Mouse (Mus musculus) hindbrain, embryonic 11.5 days (tissue): ENCODE data around the gene Frmpd2. TPM values are rescaled to one million over a fixed set of nuclear protein-coding genes. Genes with fewer than 3 reads are reported as not detected.

Experiments
- ATAC-seq: fragments of 200-750 bp; cut with Nextera tagmentation; 2 replicates; pipeline ENCODE4 v1.8.0; 2017; ENCODE audit warnings: mild to moderate bottlenecking, moderate TSS enrichment, moderate library complexity; ENCODE audit not compliant: low FRiP score
- DNase-seq: peaks from one replicate; pipeline ENCODE4 v3.0.0-alpha.2; 2015; ENCODE audit warnings: low spot score
- H3K27ac ChIP-seq: fragments of 300-500 bp; sonication (generic); 2 replicates; pipeline ENCODE4 v1.5.1; 2014; ENCODE audit warnings: mild to moderate bottlenecking, low read depth, low read length
- H3K27me3 ChIP-seq: fragments of 300-500 bp; sonication (generic); 2 replicates; pipeline ENCODE4 v1.6.1; 2014; ENCODE audit warnings: mild to moderate bottlenecking, low read length, moderate library complexity, mixed read lengths; ENCODE audit not compliant: control insufficient read depth, insufficient read depth
- H3K36me3 ChIP-seq: fragments of 300-500 bp; sonication (generic); 2 replicates; pipeline ENCODE4 v1.6.1; 2014; ENCODE audit warnings: mild to moderate bottlenecking, low read length, moderate library complexity, mixed read lengths; ENCODE audit not compliant: control insufficient read depth, insufficient read depth
- H3K4me1 ChIP-seq: fragments of 300-500 bp; sonication (generic); replicated peaks from 2 replicates; pipeline ENCODE4 v1.6.1; 2014; ENCODE audit warnings: low read length, mixed read lengths; ENCODE audit not compliant: control insufficient read depth, insufficient read depth
- H3K4me2 ChIP-seq: fragments of 300-500 bp; sonication (generic); replicated peaks from 2 replicates; pipeline ENCODE4 v1.6.1; 2014; ENCODE audit warnings: mild to moderate bottlenecking, low read depth, low read length
- H3K4me3 ChIP-seq: fragments of 300-500 bp; sonication (generic); 2 replicates; pipeline ENCODE4 v1.5.1; 2014; ENCODE audit warnings: low read depth, low read length
- H3K9ac ChIP-seq: fragments of 300-500 bp; sonication (generic); 2 replicates; pipeline ENCODE4 v1.6.1; 2014; ENCODE audit warnings: low read depth, low read length
- H3K9me3 ChIP-seq: fragments of 300-500 bp; sonication (generic); 2 replicates; pipeline ENCODE4 v1.6.1; 2016; ENCODE audit warnings: low read length; ENCODE audit not compliant: control insufficient read depth
- WGBS: fragments of 180-500 bp; shearing (Covaris S2); extraction: QIAGEN DNeasy Blood & Tissue Kit; methylation state at CpG from one replicate; pipeline ENCODE4 v1.1.7; 2014; 5-methylcytosine and 5-hydroxymethylcytosine counted together
- polyA plus RNA-seq: library from polyadenylated mRNA; unstranded; fragments of >200 nt; fragmentation: Nextera tagmentation; extraction: Ambion mirVana; gene quantifications from 2 replicates; pipeline ENCODE4 v1.2.1, GENCODE M21; 2014

Frmpd2 gene
- polyA plus RNA-seq, 1 experiment from 2014 or later, result 0.12 TPM

DNA sequence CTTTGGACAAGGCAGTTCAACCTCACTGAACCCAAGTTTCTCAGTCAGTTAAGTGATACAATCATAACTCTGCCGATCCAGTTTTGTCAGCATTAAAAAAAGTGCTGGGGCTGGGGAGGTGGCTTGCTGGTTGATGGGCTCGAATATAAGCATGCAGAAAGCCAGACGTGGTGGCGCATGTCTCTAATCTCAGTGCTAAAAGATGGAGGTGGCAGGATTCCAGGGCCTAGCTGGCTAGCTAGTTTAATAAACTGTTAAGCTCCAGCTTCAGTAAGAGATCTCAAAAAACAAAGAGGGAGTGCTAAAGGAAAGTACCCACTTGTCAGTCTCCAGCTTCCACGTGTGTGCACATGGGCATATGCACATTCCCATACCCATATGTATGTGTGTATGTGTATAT, 25.9 kb downstream of the Frmpd2 start:
- 90% methylated on average over 5 of the region's 5 CpGs for WGBS
- DNase-seq (no peak), ATAC-seq (no peak)
- H3K4me3 ChIP-seq, result no peak overlapping the region
- no peaks in the 10 kb centered on the region for H3K4me1 ChIP-seq
- no peak overlapping the region for H3K27ac ChIP-seq
- no peaks in the 10 kb centered on the region for H3K9me3 ChIP-seq
- H3K9ac ChIP-seq, result no peak overlapping the region
- H3K36me3 ChIP-seq, result no peaks in the 10 kb centered on the region
- H3K27me3 ChIP-seq, result no peaks in the 10 kb centered on the region
- H3K4me2 ChIP-seq, result no peak overlapping the region

DNA sequence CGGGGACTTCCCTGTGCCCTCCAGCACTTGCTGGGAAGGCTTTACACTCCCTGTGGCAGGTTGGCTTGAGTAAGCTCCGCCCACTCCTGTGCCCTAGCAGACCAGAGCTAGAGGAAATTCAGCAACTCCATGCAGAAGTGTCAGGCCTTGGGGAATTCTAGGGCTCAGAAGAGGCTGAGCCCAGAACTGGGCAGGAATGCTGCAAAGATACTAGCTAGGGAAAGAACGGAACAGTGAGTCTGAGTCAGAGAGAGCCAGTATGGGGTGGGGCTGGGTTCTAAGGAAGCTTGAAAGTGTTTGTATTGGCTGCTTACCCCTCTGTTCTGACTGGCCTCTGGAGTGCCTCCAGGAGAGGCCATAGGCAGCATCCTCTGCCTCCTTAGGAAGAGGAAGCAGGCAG, 27.4 kb downstream of the Frmpd2 start:
- Histone ChIP-seq H3K9me3 (no peaks in the 10 kb centered on the region), H3K4me3 (no peak overlapping the region), H3K4me1 (no peaks in the 10 kb centered on the region), H3K27me3 (no peaks in the 10 kb centered on the region), H3K27ac (no peak overlapping the region), H3K4me2 (no peak overlapping the region), H3K9ac (no peak overlapping the region), H3K36me3 (no peaks in the 10 kb centered on the region)
- WGBS, result 61% methylated on average over 3 of the region's 3 CpGs
- ATAC-seq, result no peak
- DNase-seq, result no peak

DNA sequence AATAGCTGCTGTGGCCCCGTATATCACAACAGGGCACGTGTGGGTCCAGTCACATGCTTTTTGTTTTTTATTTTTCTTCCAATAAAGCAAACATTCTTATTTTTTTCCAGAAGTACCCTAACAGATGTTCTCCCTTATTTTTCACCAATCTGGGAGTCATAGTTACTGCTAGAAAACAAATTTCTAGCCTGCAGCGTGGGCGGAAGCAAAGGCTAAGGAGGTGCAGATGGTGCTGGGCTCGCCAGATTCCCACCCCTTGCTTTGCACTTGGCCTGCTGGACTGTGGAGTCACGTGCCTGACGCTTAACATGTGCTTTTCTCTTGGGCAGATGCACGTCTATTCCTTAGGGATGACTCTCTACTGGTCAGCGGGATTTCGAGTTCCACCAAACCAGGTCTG, 29.1 kb downstream of the Frmpd2 start:
- H3K4me1 ChIP-seq, result no peaks in the 10 kb centered on the region
- H3K27ac ChIP-seq, result no peak overlapping the region
- H3K4me2 ChIP-seq, result no peak overlapping the region
- 78% methylated on average over 10 of the region's 10 CpGs for WGBS
- DNase-seq (no peak), ATAC-seq (no peak)
- no peaks in the 10 kb centered on the region for H3K27me3 ChIP-seq
- no peak overlapping the region for H3K4me3 ChIP-seq
- no peaks in the 10 kb centered on the region for H3K9me3 ChIP-seq
- no peaks in the 10 kb centered on the region for H3K36me3 ChIP-seq
- no peak overlapping the region for H3K9ac ChIP-seq

DNA sequence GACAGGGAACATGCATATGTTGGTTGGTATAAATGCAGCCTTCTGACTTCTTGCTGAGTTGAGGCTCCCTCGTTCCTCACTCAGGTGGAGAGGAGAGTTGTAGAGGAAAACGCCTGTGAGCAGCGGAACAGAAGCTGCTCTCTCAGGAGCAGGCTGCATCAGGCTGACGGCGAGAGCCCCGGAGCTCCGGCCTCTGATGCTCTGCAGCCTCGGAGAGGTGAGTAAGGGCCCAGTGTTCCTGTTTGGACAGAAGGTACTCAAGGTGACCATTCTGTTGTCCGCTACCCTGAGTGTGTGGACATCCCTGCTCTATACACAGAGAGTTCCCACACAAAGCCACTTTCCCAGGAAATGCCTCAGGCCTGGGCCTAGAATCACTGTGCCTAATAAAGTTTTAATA, 31.8 kb downstream of the Frmpd2 start:
- ATAC-seq, result no peak

DNA sequence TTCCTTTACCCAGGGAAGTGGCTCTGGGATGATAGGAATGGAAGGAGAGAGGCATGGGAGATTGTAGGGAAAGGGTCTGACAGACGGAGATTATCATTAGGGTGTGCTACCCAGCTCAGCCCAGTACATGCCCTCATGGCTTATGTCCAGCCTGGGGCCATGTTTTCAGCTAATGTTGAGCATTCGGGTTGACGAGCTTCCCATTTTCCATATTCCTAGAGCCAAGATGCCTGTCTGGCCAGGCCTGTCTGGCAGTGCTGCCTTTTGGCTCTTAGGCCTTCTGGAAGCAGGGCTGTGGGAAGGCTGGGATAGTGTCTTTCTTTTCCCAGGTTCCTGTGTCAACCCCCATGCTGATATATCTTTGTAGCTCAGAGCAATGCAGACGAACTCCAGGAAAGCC, 35.2 kb downstream of the Frmpd2 start:
- WGBS, result 74% methylated on average over 4 of the region's 4 CpGs
- DNase-seq, result no peak
- Histone ChIP-seq H3K9me3 (no peaks in the 10 kb centered on the region), H3K36me3 (no peaks in the 10 kb centered on the region), H3K4me1 (no peaks in the 10 kb centered on the region), H3K4me3 (no peak overlapping the region), H3K4me2 (no peak overlapping the region), H3K9ac (no peak overlapping the region), H3K27me3 (no peaks in the 10 kb centered on the region), H3K27ac (no peak overlapping the region)
- ATAC-seq, result no peak

More for the DNA sequence above, 31.8 kb downstream of the Frmpd2 start:
- no peaks in the 10 kb centered on the region for H3K9me3 ChIP-seq
- no peak overlapping the region for H3K9ac ChIP-seq
- 82% methylated on average over 9 of the region's 9 CpGs for WGBS
- H3K27me3 ChIP-seq, result no peaks in the 10 kb centered on the region
- no peak overlapping the region for H3K4me2 ChIP-seq
- no peaks in the 10 kb centered on the region for H3K36me3 ChIP-seq
- no peak for DNase-seq
- no peak overlapping the region for H3K4me3 ChIP-seq
- no peak overlapping the region for H3K27ac ChIP-seq
- no peaks in the 10 kb centered on the region for H3K4me1 ChIP-seq

DNA sequence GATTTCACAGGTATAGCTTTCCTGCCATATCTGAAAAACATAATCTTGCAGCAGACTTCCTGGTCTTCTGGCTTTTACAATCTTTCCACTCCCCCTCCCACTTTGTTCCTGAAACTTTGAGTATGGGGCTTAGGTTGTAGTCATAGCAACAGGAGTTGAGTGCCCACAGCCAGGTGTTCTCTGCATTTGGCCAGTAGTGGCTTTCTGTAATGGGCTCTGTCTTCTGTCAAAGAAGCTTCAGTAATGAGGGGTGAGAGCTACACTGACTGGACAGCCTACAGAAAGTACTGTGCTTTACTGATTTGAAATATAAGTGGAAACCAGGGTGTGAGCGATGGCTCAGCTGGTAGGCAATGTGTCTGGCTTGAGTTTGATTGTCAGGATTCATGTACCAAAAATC, 37.2 kb downstream of the Frmpd2 start:
- H3K9ac ChIP-seq, result no peak overlapping the region
- H3K4me2 ChIP-seq, result no peak overlapping the region
- no peaks in the 10 kb centered on the region for H3K4me1 ChIP-seq
- no peak overlapping the region for H3K4me3 ChIP-seq
- DNase-seq (no peak), ATAC-seq (no peak)
- 91% methylated on average over 1 of the region's 1 CpGs for WGBS
- no peaks in the 10 kb centered on the region for H3K9me3 ChIP-seq
- no peaks in the 10 kb centered on the region for H3K36me3 ChIP-seq
- H3K27ac ChIP-seq, result no peak overlapping the region
- no peaks in the 10 kb centered on the region for H3K27me3 ChIP-seq

DNA sequence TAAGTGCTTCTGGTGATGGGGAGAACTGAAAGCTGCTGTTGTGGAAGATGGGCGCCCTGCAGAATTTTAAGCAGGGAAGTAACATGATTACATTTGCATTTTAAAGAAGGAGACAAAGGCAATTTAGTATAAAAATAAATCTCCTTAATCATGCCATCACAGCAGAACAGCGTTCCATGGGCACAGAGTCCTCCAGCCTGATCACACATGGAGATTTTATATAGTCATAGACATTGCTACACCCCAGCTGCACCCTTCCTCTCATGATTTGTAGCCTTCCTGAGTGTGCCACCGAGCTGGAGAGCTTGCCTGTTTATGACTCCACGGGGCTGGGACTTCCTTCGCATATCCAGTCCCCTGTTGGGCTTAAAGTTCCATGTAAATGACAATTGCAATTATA, 42.4 kb downstream of the Frmpd2 start:
- no peaks in the 10 kb centered on the region for H3K27me3 ChIP-seq
- H3K9me3 ChIP-seq, result no peaks in the 10 kb centered on the region
- H3K27ac ChIP-seq, result no peak overlapping the region
- H3K36me3 ChIP-seq, result no peaks in the 10 kb centered on the region
- no peak overlapping the region for H3K4me3 ChIP-seq
- H3K4me2 ChIP-seq, result no peak overlapping the region
- no peaks in the 10 kb centered on the region for H3K4me1 ChIP-seq
- no peak overlapping the region for H3K9ac ChIP-seq
- no peak for ATAC-seq
- DNase-seq, result no peak
- WGBS, result 70% methylated on average over 5 of the region's 5 CpGs

DNA sequence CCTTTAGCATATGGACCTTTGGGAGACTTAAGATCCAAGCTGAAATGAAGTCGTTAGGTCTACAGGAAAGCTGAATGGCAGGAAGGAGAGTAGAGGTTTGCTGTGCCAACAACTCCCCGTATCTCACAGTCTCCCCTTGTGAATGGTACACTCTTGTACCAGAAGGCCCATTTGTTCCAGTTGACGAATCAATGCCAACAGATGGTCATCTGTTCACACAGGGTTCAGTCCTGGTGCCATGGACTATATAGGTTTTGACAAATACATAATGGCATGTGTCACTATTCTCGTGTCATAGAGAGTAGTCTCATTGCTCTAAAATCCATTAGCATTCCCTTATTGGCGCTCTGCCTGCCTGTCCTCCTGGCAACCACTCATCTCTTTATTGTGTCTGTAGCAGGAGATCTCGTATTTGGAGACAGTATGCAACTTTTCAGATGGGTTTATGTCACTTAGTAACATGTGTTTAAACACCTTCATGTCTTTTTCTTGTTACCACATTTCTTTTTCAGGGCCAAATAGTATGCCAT, 43.3 kb downstream of the Frmpd2 start:
- DNase-seq (no peak), ATAC-seq (no peak)
- H3K27me3 ChIP-seq, result no peaks in the 10 kb centered on the region
- H3K4me1 ChIP-seq, result no peaks in the 10 kb centered on the region
- no peak overlapping the region for H3K27ac ChIP-seq
- H3K36me3 ChIP-seq, result no peaks in the 10 kb centered on the region
- no peaks in the 10 kb centered on the region for H3K9me3 ChIP-seq
- no peak overlapping the region for H3K4me2 ChIP-seq
- no peak overlapping the region for H3K9ac ChIP-seq
- WGBS, result 79% methylated on average over 6 of the region's 6 CpGs
- H3K4me3 ChIP-seq, result no peak overlapping the region

DNA sequence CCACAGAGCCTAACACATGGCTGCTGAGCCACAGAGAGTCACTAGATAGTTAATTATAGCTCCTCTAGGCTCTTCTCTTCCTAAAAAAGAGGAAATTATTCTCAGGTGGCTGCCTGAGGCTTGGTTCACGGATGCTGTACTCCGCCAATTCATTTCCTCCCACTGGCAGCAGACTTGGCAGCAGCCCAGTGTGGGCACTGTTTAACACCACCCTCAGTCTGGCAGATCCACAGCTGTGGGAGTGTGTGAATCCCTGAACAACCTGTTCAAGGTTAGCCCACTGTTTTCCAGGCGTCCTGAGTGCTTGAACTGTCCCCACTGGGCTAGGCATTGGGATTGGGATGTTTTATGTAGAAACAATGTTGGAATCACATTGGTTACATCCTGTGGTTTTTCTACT, 50.0 kb downstream of the Frmpd2 start:
- Histone ChIP-seq H3K36me3 (no peaks in the 10 kb centered on the region), H3K9ac (no peak overlapping the region), H3K4me2 (no peak overlapping the region), H3K4me3 (no peak overlapping the region), H3K4me1 (no peaks in the 10 kb centered on the region), H3K27ac (no peak overlapping the region), H3K27me3 (no peaks in the 10 kb centered on the region), H3K9me3 (no peaks in the 10 kb centered on the region)
- DNase-seq (no peak), ATAC-seq (no peak)
- 81% methylated on average over 3 of the region's 3 CpGs for WGBS
